Mouse (Mus musculus): ENCODE measurements around the gene Fasn. TPM values are rescaled to one million over a fixed set of nuclear protein-coding genes. Genes with fewer than 3 reads are reported as not detected.

Fasn gene
- total and polyA plus RNA-seq, 2 experiments from 2014 or later, result 75.6 to 364 TPM

DNA sequence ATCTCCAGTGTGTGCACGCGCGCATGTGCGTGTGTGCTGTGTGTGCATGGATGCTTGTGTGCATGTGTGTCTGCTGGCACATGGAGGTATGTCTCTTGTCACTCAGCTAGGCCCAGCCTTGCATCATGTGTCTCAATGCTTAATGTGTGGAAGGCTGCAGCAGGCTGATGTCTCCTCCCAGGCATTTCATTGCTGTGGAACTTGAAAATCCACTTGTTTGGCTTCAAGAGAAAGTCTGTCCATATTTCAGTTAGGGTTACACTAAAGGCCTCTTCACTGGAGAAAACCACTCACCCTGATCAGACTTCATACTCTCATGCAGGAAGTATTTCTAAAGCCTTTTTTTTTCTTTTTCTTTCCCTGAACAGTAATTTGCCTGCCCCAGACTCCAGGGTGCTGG, 28.8 kb upstream of the Fasn start:
- no peak overlapping the region for H3K9ac ChIP-seq
- no peak for ATAC-seq
- 99% methylated on average over 4 of the region's 4 CpGs for WGBS
- H3K27me3 ChIP-seq (ENCODE audit: insufficient read depth, low read length), result no peaks in the 10 kb centered on the region
- DNase-seq, result no peak
- no peaks in the 10 kb centered on the region for H3K9me3 ChIP-seq (ENCODE audit: low read length)
- no peak for TF ChIP-seq CTCF (IDR thresholded peaks at IDR 0.05; ENCODE audit: low read depth)
- peaks cover 21% of the 10 kb centered on the region; the same call in 1 of the 2 replicates for H3K36me3 ChIP-seq (ENCODE audit: insufficient read depth)
- H3K27ac ChIP-seq (ENCODE audit: low read depth, low read length), result no peak overlapping the region
- no peak overlapping the region for H3K4me3 ChIP-seq (ENCODE audit: low read depth, low read length)
- no peak overlapping the region for H3K4me2 ChIP-seq (ENCODE audit: low read depth)
- H3K4me1 ChIP-seq (ENCODE audit: insufficient read depth), result no peaks in the 10 kb centered on the region

DNA sequence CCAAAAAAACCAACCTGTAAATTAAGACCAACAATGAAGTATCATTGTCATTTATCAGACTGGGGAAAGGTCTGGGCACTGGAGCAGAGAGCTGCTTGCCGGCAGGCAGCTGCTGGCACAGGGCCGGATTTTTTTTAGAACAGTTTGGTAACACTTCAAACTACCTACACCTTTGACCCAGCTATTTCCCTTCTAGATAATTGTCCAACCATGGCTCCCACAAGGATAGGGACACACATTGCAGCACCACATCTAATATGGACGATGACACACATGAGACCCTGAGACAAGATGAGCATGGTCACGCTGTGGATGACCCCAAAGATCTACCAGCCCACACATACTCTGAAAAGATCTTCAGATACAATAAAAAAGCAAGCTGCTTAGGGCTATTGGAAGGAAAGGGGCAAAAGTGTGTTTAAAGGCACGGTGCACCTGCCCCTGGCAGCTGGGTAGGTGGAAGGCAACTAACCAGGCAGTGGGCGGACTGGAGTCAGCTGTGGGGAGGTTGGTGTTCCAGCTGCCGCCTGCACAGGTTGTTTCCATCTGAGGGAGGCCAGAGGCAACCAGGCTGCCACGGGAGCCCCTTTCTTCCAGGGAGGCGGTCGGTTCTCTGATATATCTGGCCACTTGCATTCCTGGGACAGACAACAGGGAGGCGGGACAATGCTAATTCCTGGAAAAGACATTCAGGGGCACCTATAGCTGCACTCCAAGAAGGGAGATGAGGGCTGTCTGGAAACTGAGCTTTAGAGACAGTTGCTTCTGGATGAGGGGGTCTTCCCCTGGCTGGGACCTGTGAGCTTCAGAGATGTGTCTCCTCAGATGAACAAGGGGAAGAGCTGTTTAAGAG, 28.0 kb upstream of the Fasn start:
- H3K4me2 ChIP-seq (ENCODE audit: low read depth), result no peak overlapping the region
- WGBS, result 69% methylated on average over 11 of the region's 11 CpGs
- H3K9ac ChIP-seq, result no peak overlapping the region
- peaks cover 14% of the 10 kb centered on the region; the same call in 1 of the 2 replicates for H3K36me3 ChIP-seq (ENCODE audit: insufficient read depth)
- no peaks in the 10 kb centered on the region for H3K4me1 ChIP-seq (ENCODE audit: insufficient read depth)
- no peaks in the 10 kb centered on the region for H3K27me3 ChIP-seq (ENCODE audit: insufficient read depth, low read length)
- no peak for TF ChIP-seq CTCF (IDR thresholded peaks at IDR 0.05; ENCODE audit: low read depth)
- H3K27ac ChIP-seq (ENCODE audit: low read depth, low read length), result no peak overlapping the region
- DNase-seq, result no peak
- ATAC-seq, result no peak
- H3K9me3 ChIP-seq (ENCODE audit: low read length), result no peaks in the 10 kb centered on the region
- no peak overlapping the region for H3K4me3 ChIP-seq (ENCODE audit: low read depth, low read length)

DNA sequence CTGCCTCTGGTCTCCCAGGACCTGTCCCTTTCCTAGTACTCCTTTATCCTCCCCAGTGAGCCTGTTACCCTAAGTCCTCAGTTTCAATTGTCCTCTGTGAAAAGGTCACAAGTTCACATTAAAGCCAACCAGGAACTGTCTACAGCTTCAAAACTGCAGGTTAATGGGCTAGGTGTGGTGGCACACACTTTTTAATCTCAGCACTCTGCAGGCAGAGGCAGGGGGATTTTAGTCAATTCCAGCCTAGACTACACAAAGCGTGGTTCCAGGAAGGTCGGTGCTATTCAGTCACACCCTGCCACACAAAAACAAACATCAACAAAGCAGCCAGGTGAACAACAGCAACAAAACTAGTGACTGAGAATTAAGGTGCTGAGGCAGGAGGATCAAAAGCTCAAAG, 27.2 kb upstream of the Fasn start:
- Histone ChIP-seq H3K27me3 (ENCODE audit: insufficient read depth, low read length) (no peaks in the 10 kb centered on the region), H3K36me3 (ENCODE audit: insufficient read depth) (0 out of 2 replicates have a peak, but pooled peaks cover 13% of the 10 kb centered on the region), H3K9ac (no peak overlapping the region), H3K4me2 (ENCODE audit: low read depth) (no peak overlapping the region), H3K9me3 (ENCODE audit: low read length) (no peaks in the 10 kb centered on the region), H3K4me1 (ENCODE audit: insufficient read depth) (no peaks in the 10 kb centered on the region), H3K27ac (ENCODE audit: low read depth, low read length) (no peak overlapping the region), H3K4me3 (ENCODE audit: low read depth, low read length) (no peak overlapping the region)
- ATAC-seq (no peak), DNase-seq (no peak)
- 82% methylated on average over 2 of the region's 2 CpGs for WGBS
- no peak for TF ChIP-seq CTCF (IDR thresholded peaks at IDR 0.05; ENCODE audit: low read depth)

DNA sequence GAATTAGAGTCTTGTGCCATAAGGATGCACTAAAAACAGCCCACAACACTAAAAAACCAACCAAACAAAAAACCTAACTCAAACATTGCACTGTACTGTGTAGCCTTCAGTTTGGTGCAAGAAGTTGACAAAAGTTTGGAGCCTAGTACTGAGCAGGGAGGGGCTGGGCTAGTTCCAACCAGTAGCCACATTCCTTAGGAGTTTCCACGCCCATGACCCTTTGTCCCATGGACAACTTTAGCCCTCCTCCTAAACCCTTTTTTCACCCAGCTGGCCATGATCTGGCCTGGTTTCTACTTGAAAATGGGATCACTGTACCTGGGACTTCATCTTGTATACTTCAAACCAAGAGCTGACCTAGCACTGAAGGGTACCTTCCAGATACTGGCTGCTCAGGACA, 26.8 kb upstream of the Fasn start:
- no peak for TF ChIP-seq CTCF (IDR thresholded peaks at IDR 0.05; ENCODE audit: low read depth)
- H3K4me1 ChIP-seq (ENCODE audit: insufficient read depth), result no peaks in the 10 kb centered on the region

DNA sequence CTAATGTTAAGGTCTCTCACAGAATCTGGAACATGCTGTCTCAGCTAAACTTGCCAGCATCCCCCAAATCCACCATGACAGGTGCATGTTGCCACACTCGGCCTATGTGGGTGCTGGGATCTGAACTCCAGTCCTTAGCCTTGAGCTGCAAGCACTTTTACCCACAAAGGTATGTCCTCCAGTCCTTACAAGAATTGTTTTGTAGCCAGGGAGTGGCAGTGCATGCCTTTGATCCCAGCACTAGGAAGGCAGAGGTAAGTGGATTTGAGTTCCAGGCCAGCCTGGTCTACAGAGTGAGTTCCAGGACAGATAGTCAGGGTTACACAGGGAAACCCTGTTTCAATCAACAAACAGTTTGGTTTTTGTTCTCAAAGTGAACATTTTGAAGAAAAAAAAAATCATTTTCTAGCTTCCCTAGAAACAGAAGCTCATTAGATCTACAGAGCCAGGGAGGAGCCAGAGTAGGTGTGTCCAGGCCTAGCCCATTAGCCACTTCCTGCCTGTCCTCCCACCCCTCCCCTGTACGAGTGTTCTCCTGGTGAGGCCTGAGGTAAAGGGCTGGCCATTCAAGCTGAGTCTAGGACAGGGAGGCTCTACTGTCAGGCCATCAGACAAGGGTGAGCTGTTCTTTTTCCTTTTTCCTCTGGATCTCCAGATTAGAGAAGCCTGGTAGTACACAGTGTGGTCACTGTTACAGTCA, 26.1 kb upstream of the Fasn start:
- Histone ChIP-seq H3K9ac (no peak overlapping the region), H3K4me3 (ENCODE audit: low read depth, low read length) (no peak overlapping the region), H3K27ac (ENCODE audit: low read depth, low read length) (no peak overlapping the region), H3K27me3 (ENCODE audit: insufficient read depth, low read length) (no peaks in the 10 kb centered on the region), H3K4me1 (ENCODE audit: insufficient read depth) (no peaks in the 10 kb centered on the region), H3K36me3 (ENCODE audit: insufficient read depth) (0 out of 2 replicates have a peak, but pooled peaks cover 8% of the 10 kb centered on the region), H3K9me3 (ENCODE audit: low read length) (no peaks in the 10 kb centered on the region), H3K4me2 (ENCODE audit: low read depth) (no peak overlapping the region)
- ATAC-seq (no peak), DNase-seq (no peak)
- WGBS, result 60% methylated on average over 2 of the region's 2 CpGs
- no peak for TF ChIP-seq CTCF (IDR thresholded peaks at IDR 0.05; ENCODE audit: low read depth)

More for the DNA sequence above, 26.8 kb upstream of the Fasn start:
- WGBS, result 76% methylated on average over 1 of the region's 1 CpGs
- no peak overlapping the region for H3K9ac ChIP-seq
- H3K36me3 ChIP-seq (ENCODE audit: insufficient read depth), result 0 out of 2 replicates have a peak, but pooled peaks cover 9% of the 10 kb centered on the region
- H3K4me3 ChIP-seq (ENCODE audit: low read depth, low read length), result no peak overlapping the region
- ATAC-seq, result no peak
- H3K27me3 ChIP-seq (ENCODE audit: insufficient read depth, low read length), result no peaks in the 10 kb centered on the region
- H3K9me3 ChIP-seq (ENCODE audit: low read length), result no peaks in the 10 kb centered on the region
- no peak for DNase-seq
- H3K27ac ChIP-seq (ENCODE audit: low read depth, low read length), result no peak overlapping the region
- H3K4me2 ChIP-seq (ENCODE audit: low read depth), result no peak overlapping the region

DNA sequence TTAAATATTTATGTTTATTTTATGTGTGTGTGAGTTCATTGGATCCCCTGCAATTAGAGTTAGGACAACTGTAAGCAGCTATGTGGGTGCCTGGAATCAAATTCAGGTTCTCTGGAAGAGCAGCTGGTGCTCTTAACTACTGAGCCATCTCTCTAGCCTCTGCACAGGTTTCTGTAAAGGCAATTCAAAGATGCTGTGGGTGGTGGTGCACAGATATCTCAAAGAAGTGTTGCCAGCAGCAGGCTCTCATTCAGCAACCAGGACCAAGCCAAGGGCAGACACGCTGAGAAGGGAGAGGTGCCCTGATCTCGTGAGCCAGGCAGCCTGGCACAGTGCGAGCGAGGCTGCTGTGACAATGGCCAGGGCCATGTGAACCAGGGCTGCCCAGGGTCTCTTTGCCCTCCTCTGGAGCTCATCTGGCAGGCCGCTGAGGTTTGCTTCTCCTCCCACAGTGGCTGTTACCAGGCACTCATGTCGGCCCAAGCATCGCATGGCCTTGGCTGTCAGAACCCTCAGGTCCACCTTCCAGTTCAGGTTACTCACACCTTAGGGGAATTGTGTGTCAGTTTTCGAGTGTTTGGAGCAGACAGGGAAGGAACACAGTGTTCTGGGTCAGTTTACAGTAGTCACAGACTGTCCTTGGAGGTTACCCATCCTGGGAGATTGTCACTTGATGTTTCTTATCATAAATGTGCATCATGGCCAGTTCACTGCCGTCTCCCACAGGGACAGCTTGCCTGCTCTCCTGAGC, 22.6 kb upstream of the Fasn start:
- Histone ChIP-seq H3K4me2 (ENCODE audit: low read depth) (no peak overlapping the region), H3K36me3 (ENCODE audit: insufficient read depth) (no peaks in the 10 kb centered on the region), H3K4me1 (ENCODE audit: insufficient read depth) (no peaks in the 10 kb centered on the region), H3K9me3 (ENCODE audit: low read length) (no peaks in the 10 kb centered on the region), H3K9ac (no peak overlapping the region), H3K4me3 (ENCODE audit: low read depth, low read length) (no peak overlapping the region), H3K27ac (ENCODE audit: low read depth, low read length) (no peak overlapping the region), H3K27me3 (ENCODE audit: insufficient read depth, low read length) (no peaks in the 10 kb centered on the region)
- ATAC-seq (no peak), DNase-seq (no peak)
- no peak for TF ChIP-seq CTCF (IDR thresholded peaks at IDR 0.05; ENCODE audit: low read depth)
- 89% methylated on average over 9 of the region's 9 CpGs for WGBS

Measured in forebrain, postnatal 0 days (tissue).